Mouse (Mus musculus): ENCODE measurements around the gene Eif4g1. TPM values are rescaled to one million over a fixed set of nuclear protein-coding genes. Genes with fewer than 3 reads are reported as not detected.
"Not testable (repeated sequence)": the region's sequence is repeated elsewhere in the genome, so short reads cannot be mapped to it uniquely, and the experiment has no call there.

Gene Eif4g1
- 105 and 110 TPM in 2 replicates for polyA plus RNA-seq (2015; fragmentation: Nextera tagmentation; extraction: Ambion mirVana)

DNA sequence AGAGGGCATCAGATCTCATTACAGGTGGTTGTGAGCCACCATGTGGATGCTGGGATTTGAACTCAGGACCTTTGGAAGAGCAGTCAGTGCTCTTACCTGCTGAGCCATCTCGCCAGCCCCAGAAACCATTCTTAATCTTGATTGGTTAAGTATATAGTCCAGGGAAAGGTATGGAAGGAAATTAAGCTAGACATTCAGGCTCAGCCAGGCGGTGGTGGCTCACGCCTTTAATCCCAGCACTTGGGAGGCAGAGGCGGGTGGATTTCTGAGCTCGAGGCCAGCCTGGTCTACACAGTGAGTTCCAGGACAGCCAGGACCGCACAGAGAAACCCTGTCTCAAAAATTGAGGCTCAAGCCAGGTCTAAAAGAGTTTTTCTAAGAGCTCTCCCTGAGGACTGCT, at the start of gene Eif4g1:
Gene Eif4g1, plus strand, starts transcription at position 301 of the 400 bp plus-strand sequence.
- DNase-seq (ENCODE audit: low spot score) = not testable (repeated sequence)

DNA sequence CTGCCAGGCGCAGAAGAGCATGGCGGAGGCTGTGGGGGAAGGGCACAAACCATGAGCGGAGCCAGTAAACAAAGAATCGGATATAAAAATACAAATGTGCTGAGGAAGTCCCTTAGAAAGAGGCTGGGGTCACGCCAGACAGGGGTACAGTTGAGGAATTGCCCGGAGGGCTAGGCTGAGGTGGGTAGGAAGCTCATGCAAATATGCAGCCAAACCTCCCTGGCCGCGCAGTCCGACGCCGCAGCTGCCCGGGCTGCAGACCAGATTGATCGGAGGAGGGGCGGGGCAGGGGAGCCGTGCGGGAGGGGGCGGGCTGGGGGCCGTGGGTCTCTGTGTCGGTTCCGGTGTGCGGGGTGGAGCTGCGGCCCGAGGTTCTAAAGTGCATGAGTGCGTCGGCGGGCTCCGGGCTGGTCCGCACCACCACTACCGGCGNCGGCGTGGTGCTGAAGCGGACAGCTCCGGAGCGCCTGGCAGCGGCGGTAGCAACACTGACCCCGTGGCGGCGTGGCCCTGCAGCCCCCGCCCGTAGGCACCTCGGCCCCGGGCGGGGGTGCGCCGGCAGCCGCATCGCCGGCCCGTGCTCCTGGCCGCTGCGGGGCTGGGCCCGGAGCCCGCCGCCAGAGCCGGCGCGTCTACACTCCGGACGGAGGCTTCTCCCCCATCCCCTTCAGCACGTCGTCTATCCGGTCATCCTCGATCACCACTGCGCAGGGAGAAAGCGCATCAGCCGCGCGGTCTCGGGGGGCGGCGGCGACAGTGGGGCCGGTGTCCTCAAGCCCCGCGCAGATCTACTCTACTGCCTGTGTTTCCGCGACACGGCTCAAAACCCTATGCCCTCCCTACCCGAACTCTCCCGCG, 48.3 kb upstream of the Eif4g1 start:
- DNase-seq (ENCODE audit: low spot score) = peak; percentile 15

DNA sequence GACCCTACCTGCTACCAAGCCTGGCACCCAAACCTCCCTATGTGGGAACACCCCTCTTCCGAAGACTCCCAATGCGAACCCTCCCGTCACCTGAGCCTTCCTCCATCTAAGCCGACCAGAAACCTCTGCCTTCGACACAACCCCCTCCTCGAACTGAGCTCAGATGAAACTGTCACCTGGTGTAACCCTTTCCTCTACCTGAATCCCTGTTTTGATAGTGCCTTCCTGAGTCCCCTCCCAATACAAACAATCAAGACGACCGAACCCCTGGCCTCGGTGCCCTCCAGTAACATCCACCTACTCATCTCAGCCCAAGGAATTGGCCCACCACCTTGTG, 47.7 kb upstream of the Eif4g1 start:
- DNase-seq (ENCODE audit: low spot score) = peak; percentile 7

DNA sequence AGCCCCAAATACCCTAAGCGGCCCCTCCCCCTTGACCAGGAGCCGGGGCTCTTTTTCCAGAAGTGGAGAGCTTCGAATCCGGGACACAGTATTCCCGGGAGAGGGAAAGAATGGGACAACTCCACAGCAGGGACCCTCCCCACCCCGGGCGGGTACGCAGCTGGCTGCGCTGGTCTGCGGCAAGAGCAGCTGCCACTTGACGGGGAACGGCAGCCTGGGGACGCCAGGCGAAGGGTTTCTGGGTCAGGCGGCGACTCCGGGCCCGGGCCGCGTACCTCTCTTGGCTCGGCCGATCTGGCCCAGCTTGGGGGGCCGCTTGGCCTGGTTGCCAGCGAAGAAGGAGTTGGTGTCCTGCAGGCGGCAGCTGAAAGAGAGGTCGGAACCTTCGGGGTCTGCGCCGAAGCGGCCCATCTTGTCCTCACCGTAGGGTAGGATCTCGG, 47.3 kb upstream of the Eif4g1 start:
- no peak for DNase-seq (ENCODE audit: low spot score)

DNA sequence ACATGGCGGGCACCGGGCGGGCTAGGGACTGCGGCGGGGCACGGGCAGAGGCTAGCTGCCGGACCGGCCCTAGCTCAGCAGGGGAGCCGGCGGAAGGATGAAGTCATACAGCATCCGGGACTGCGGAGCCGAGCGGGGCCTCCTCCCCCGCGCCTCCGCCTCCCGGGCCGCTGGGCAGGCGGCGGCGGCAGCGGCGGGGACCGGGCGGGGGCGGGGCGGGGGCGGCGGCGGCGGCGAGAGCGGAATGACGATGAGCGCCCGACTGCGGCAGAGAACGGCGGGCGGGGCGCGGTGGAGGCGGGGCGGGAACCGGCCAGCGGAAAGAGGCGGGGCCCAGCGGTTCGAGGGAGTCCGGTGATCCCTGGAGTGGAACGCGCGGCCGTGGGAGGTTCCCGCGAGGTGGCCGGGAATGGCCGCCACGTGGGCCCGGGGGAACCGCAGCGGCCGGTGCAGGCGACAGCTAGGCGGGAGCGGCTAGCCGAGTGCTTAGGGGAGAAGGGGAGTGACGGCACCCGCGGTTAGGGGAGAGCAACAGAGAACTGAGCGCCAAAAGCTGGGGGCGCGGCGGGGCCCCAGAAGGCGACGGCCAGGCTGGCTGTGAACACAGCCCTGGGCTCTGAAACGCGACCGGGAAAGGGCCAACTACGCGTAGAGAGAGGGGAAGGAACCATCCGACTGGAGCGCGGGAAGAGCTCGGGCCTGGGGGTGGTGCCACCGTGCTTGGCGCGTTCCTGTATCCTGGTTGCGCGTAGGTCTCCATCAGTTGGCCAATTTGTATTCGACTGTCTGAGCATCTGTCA, 46.7 kb upstream of the Eif4g1 start, which contains the start of gene Camk2n2:
Gene Camk2n2, minus strand, starts transcription at position 97 of the 800 bp plus-strand sequence.
- peak; percentile 34 for DNase-seq (ENCODE audit: low spot score)

DNA sequence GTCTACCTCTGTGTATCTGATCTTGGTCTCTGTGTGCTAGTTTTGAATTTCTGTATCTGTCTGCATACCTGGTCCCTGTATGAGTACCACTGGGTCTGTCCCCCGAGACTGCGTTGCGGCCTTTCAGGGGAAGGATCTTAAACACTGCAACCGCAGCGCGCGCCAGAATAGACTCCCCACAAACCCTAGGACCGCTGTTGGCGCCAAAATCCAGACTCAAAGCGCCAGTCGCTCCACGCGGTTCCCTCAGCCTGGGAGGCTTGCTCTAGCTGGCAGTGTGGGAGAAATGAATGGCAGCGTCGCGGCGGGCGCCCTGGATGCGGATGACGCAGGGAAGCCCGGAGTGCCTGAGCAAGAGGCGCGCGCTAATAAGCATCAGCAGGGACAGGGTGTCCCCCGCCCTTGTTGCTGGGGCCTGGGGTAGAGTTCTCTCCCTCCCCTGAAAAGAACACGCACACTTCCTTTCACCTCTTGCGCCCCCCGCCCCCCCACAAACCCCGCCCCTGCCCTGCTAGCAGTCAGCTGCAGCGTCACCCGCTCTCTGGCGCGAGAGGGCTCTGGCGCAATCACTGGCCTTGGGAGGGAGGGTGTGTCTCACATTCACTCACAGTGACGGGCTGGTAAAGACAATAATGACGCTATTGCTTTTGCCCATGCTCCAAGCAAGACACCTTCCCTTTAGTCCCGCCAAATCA, 46.0 kb upstream of the Eif4g1 start:
- DNase-seq (ENCODE audit: low spot score) = peak; percentile 19

DNA sequence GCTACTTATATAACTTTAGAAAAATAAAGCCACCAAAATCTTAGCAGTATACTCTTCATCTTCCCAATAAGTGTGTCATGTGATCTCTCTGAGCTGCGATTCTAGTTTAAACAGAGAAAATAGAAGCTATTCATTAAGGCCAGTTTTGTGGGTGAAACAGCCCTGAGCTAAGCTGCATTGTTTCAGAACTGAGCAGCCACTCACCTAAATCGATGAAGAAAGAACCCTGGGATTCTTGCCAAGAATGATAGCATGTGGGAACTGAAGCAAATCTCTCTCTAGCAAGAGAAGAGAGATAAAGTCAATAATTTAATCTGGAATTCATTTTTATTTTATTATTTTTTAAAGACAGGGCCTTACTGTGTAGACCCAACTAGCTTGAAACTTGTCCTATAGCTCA, 44.9 kb upstream of the Eif4g1 start:
- no peak for DNase-seq (ENCODE audit: low spot score)

DNA sequence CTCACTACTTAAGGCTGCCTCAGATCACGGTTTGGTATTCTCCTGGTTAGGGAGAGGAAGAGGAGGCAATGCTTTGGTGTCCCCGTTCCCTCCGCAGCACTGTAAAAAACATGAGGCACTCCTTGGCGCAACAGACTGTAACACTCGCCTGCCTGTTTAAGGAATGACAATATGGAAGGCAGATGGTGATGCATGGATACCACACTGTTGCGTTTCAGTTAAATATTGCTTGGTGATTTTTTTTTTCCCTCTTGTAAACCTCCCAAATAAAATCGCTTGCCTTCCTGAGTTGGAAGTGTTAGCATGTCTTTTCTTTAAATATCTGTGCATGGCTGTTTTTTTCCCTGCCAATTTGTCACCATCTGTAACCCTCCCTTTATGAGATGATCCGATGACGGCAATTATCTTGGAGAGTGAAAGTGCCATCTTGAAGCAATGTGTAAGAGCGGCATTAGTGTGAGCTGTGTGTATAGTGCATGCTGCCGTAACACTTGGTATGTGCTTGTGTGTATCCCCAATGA, 39.2 kb upstream of the Eif4g1 start:
- DNase-seq (ENCODE audit: low spot score) = no peak

DNA sequence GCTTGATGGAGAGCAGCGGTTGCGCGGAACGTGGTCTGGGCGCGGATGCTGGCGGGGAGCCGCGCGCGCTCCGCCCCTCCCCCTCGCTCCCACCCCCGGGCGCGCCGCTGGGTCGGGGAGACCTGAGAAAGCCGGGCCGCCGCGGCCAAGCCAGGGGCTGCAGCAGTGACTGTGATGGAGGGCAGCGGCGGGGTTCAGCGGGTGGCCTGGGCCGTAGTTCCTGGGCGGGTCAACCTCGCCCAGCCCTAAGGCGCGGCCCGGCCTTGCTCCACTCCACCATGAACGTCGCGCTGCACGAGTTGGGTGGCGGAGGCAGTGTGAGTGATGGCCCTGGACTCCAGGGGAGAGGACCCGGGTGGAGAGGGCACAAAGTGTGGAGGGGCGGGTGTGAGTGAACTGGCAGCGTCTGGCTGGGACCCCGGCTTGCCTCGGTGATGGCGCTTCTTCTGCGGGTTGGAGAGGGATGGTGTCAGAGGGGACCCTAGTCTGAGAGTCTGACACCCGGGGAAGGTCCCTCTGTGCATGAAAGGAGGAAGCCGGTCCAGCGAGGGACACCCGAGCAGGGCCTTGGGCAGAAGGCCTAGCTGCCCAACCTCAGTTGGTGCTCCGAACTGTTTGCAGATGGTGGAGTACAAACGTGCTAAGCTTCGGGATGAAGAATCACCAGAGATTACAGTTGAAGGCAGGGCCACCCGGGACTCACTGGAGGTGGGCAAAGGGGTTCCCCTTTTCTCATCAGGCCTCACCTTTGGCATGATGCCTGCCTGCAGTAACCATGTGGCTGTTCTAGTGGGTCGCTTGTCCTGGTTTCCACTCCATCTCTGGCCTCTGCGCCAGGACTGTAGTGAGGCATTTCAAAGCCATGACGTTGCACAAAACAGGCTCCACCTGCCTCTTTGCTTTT, 38.1 kb upstream of the Eif4g1 start, which contains the start of gene Ece2:
Gene Ece2, plus strand, starts transcription at position 98 of the 904 bp plus-strand sequence.
- DNase-seq (ENCODE audit: low spot score) = no peak

DNA sequence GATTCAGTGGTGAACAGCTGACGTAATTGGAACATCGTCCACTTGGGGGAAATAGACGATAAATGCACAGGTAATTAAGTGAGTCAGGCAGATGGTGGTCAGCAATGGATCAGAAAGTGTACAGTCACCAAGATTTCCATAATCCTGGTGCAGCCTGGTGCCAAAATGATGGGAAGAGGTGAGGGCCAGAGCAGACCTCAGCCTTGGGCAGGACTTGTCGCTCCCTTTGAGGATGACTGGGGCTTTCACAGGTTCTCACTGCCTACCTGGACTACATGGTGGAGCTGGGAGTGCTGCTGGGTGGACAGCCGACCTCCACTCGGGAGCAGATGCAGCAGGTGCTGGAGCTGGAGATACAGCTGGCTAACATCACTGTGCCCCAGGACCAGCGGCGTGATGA, 30.7 kb upstream of the Eif4g1 start:
- no peak for DNase-seq (ENCODE audit: low spot score)

DNA sequence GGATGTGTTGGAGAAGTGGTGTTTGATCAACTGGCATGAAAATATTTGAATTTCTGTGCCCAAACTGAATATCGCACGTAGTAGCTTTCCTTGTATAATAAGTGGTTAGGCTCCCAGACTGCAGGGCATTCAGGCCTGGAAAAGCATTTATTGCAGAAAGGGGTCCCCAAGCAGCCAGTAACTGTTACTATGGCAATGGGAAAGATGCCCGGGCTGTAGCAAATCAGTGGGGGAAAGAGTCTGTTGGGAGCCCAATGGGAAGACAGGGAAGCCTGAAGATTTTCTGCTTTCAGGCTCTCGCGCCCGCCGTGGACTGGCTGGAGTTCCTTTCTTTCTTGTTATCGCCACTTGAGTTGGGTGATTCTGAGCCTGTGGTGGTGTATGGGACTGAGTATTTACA, 29.7 kb upstream of the Eif4g1 start:
- DNase-seq (ENCODE audit: low spot score) = no peak

DNA sequence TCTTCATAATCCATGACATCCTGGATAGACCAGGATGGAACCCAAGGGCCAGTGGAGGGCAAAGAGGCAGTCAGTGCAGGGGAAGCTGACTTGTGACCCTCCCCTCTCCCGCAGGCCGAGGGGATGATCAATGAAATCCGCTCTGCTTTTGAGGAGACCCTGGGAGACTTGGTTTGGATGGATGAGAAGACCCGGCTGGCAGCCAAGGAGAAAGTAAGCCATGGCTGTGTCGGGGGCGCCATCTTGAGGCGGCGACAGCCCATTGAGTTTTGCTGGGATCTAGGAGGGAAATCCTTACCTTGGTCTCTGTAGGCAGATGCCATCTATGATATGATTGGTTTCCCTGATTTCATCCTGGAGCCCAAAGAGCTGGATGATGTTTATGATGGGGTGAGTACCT, 26.0 kb upstream of the Eif4g1 start:
- DNase-seq (ENCODE audit: low spot score) = peak; percentile 56

DNA sequence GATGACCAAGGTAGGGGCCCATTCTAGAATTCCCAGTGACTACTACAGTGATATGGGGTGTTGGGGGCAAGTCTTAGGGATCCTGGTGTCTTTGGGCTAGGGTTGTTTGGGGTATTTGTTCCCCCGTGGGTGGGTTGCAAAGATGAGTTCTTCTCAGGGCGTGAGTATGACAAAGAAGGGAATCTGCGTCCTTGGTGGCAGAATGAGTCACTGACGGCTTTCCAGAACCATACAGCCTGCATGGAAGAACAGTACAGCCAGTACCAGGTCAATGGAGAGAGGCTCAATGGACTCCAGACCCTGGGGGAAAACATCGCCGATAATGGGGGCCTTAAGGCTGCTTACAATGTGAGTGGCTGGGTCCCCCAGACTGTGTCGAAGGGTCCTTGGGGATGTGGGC, 24.2 kb upstream of the Eif4g1 start:
- no peak for DNase-seq (ENCODE audit: low spot score)

DNA sequence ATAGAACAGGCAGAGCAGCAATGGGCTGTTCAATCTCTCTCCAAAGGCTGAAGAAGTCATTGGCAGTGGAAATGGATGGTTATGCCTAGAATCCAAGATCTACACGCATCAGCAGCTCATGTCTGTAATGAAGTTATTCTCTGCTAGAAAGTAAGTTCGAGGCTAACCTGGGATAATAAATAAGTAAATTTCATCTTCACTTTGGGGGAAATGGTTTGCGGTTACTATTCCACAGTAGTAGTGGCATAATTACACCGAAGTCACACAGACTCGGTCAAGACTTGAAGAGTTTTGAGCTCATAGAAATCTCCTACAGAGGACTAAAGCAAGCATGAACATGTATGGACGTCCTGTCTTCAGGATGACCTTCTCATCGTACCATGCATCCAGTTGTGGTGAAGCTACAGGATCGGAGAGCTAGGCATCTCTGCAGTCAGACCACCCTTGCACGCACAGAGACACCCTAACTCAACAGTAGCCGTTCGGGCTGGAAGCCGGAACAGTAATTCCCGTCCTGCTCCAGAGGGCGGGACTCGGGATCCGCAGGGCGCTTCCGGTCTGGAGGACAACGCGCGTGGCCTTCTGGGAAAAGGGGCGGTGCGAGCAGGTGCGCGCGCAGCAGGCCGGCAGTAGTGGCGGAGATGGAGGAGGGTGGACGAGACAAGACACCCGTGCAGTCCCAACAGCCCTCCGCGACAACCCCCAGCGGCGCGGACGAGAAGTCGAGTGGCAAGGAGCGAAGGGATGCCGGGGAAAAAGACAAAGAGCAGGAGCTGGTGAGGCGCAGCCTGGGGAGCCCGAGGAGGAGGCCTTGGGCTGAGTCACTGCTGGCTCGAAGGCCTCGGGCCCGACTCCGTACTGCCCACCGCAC, 16.8 kb upstream of the Eif4g1 start, which contains the start of gene Psmd2:
Gene Psmd2, plus strand, starts transcription at position 577 of the 871 bp plus-strand sequence.
- peak; percentile 89 for DNase-seq (ENCODE audit: low spot score)

DNA sequence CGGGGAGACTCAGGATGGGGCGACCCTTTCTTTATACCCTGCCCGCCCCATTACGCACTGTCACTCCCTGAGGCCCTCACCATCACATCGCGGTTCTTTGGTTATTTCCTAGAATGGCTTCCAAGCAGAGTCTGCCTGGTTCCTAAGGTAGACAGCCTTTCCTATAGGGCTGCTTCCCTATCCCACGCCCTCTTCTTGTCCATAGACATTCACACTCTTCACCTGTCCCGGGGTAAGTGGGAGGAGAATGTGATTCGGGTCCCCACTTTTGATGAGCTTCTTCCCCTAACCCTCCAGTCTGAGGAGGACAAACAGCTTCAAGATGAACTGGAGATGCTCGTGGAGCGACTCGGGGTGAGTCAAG, 16.2 kb upstream of the Eif4g1 start:
- peak; percentile 5 for DNase-seq (ENCODE audit: low spot score)

DNA sequence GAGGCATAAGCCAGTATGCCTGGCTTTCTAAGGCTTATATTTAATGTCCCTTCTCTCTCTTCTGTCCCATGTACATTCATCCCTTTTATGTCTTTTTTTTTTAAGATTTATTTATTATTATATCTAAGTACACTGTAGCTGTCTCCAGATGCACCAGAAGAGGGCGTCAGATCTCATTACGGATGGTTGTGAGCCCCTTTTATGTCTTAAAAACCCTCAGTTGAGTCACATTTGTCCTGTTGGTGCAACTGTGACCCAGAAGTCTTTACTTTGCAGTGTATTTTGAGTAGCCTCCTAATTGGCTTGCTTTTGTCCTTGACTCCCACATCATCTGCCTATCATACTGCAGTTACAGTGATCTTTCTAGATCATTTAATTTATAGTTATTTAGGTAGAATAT, 14.8 kb upstream of the Eif4g1 start:
- no peak for DNase-seq (ENCODE audit: low spot score)

DNA sequence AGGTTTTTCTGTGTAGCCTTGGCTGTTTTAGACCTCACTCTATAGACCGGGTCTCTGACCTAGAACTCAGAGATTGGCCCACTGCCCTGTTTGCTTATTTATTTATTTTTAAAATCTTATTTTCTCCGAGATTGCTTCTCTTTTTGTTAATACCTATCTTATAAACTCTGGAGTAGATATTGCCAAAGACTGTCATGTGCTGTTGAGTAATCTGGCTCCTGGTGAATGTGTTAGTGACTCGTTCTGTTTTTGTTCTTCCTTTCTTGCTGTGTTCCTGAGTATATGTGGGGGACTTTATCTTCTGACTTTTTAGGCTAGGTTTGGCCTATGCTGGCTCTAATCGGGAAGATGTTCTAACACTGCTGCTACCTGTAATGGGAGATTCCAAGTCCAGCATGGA, 10.5 kb upstream of the Eif4g1 start:
- DNase-seq (ENCODE audit: low spot score) = no peak

DNA sequence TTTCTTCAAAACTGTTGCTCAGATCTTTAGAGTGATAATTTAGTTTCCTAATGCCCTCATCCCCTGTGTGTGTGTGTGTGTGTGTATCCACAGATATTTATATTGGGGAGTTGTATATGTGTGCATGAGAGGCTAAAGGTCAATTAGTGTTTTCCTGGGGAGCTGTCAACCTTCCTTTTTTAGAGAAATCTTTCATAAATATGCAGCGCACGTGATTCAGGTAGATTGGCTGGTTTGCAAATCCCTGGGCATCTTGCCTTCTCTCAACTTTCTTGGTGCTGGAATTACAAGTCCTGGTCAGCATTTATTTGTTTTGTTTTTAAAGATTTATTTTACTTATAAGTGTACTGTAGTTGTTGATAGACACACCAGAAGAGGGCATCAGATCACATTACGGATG, 2.2 kb downstream of the Eif4g1 start:
- DNase-seq (ENCODE audit: low spot score) = no peak

DNA sequence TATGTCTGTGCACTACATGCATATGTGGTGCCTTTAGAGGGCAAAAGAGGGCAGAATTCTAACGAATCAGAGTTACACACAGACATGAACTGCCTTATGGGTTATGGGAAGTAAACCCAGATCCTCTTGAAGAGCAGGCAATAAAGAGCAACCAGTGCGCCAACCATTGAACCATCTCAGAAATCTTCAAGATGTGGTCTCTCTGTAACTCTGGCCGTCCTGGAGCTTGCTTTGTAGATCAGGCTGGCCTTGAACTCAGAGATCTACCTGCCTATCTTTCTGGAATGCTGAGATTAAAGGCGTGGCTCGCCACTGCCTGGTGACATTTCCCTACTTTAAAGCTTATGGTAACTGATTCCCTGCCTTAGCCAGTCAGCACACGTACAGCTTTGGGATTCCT, 3.8 kb downstream of the Eif4g1 start:
- DNase-seq (ENCODE audit: low spot score) = peak; percentile 21

Measured in thymus, postnatal 0 days (tissue).